Mouse (Mus musculus) embryo, embryonic 10 days (tissue): ENCODE data around the gene Slc22a26.
"Not testable (repeated sequence)": the region's sequence is repeated elsewhere in the genome, so short reads cannot be mapped to it uniquely, and the experiment has no call there.

Experiments used
- DNase-seq: peaks from one replicate; pipeline ENCODE4 v3.0.0-alpha.2; 2015; ENCODE audit warnings: low spot score

Gene Slc22a26

GRCm38 (mm10) chr19:7802571-7802970, at the start of gene Slc22a26:
Gene Slc22a26, minus strand, starts transcription at chr19:7802667.
- no peak for DNase-seq

DNA sequence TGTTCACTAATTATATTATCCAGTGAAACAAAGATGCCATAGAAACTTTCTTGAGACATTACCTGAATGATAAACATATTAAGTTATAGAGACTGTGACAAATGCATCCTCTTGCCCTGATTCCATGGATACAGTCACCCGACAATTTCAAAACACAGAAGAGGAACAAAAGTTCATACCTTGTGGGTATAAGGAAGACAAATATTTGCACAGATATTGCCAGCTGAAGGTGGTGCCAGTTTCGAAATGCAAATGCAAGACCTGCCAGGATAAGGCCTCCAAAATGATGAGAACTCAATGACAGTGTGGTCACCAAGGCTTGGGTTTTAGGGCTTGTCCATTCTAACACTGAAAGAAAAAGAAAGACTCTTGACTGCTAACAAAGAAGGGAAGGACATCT, 27.4 kb upstream of the Slc22a26 start:
- DNase-seq, result no peak

DNA sequence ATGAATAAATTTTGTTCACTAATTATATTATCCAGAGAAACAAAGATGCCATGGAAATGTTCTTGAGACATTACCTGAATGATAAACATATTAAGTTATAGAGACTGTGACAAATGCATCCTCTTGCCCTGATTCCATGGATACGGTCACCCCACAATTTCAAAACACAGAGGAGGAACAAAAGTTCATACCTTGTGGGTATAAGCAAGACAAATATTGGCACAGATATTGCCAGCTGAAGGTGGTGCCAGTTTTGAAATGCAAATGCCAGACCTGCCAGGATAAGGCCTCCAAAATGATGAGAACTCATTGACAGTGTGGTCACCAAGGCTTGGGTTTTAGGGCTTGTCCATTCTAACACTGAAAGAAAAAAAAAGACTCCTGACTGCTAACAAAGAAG, 11.9 kb downstream of the Slc22a26 start:
- DNase-seq, result no peak

- DNase-seq, result no peak
Measured at GRCm38 (mm10) chr19:7775306-7775705, 27.2 kb downstream of the Slc22a26 start.

DNA sequence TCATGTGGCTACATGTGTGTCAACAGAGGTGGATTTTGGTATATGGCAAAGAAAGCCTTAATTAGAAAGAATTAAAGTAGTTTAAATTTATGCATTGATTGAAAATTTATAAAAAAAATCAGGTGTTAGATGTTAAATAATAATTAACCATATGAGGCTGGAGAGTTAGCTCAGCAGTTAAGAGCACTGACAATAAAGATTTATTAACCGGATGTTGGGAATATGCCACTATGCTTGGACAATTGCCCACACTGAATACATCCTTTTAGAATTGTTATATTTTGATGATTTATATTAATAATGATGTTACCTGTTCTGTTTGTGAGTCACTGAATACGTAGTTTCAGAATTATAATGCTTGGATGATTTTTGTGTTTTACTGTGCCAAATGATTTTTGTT, 36.3 kb downstream of the Slc22a26 start:
- DNase-seq, result no peak

GRCm38 (mm10) chr19:7765599-7765998, 36.9 kb downstream of the Slc22a26 start:
- no peak for DNase-seq

DNA sequence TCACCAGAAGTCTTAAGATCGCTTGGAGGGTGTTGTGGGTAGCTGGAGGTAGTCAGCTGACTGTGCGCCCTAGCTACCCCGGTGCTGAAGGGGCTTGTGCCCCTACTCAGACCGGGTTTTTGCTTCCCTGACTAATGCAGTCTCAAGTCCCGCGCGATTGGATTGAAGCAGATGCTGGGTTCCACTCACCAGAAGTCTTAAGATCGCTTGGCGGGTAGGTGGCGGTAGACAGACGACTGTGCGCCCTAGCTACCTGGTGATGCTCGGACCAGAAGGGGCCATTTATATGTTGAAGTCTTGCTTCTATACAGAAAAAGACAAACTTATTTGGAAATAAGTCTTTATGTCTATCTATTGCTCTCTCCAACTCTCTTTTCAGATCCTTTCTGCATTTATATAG, 49.1 kb downstream of the Slc22a26 start:
- DNase-seq, result not testable (repeated sequence)
